8 mouse cellular contexts compared by ENCODE assay signal in genomic region chr19:5845319-5846135, GRCm38 (mm10). TPM values are rescaled to one million over a fixed set of nuclear protein-coding genes. Genes with fewer than 3 reads are reported as not detected.
DNase-seq lines count a peak whose midpoint lies in the region; ATAC-seq lines count a peak whose summit lies in the region.

No protein-coding gene starts in this region.

- peak overlapping the region; percentile 72 for H3K4me2 ChIP-seq in intestine, embryonic 14.5 days (ENCODE audit: low read length)

- H3K27me3 ChIP-seq in intestine, embryonic 14.5 days (replicated peaks; ENCODE audit: control insufficient read depth, insufficient read depth, low read length): no peaks in the 10 kb centered on the region

- no peaks in the 10 kb centered on the region for H3K36me3 ChIP-seq in intestine, embryonic 14.5 days (ENCODE audit: control insufficient read depth, insufficient read depth, low read length)

- peak overlapping the region; percentile 98 for H3K27ac ChIP-seq in intestine, embryonic 14.5 days (ENCODE audit: low read depth)

- H3K9ac ChIP-seq in intestine, embryonic 14.5 days (ENCODE audit: low read length): peak overlapping the region; percentile 56

- intact Hi-C loops in gastrocnemius, postnatal 14 days (cut with DNase I; ENCODE audit: low total_unique reads): loop anchor here (2.0 kb wide), 1 partner anchor 45 kb away; no protein-coding TSS in a partner anchor
- intact Hi-C loops in left cerebral cortex, postnatal 14 days (cut with DNase I): loop anchor here (1.0 kb wide), 1 partner anchor 42 kb away; no protein-coding TSS in a partner anchor

- ATAC-seq in common myeloid progenitor, adult 5-6 weeks (replicated peaks; ENCODE audit: low read depth, poor library complexity, severe bottlenecking): peak; percentile 28
- ATAC-seq in intestine, embryonic 14.5 days (replicated peaks; ENCODE audit: low FRiP score, low TSS enrichment, low read depth): peak; percentile 49

- no peaks in the 10 kb centered on the region for H3K9me3 ChIP-seq in intestine, embryonic 14.5 days (ENCODE audit: control insufficient read depth, low read length)

- 6% methylated on average over 45 of the region's 45 CpGs for WGBS in intestine, embryonic 14.5 days

- peak overlapping the region; percentile 36 for H3K4me3 ChIP-seq in intestine, embryonic 14.5 days (ENCODE audit: low read depth, low read length)

- peak; percentile 98 for DNase-seq in ZHBTc4 (ENCODE audit: low read depth, low spot score)
- DNase-seq in gastrocnemius, postnatal 14 days: peak; percentile 98
- DNase-seq in intestine, embryonic 14.5 days (ENCODE audit: low spot score): peak; percentile 98
- DNase-seq in left cerebral cortex, postnatal 14 days (ENCODE audit: low spot score in 2 of 2): peak; percentile 94
- DNase-seq in mesoderm, embryonic 11.5 days (ENCODE audit: low read depth, low spot score): peak; percentile 96
- peak; percentile 71 to 85 for DNase-seq in right cerebral cortex, postnatal 36 days (ENCODE audit: low spot score in 2 of 2)
- peak; percentile 96 for DNase-seq in yolk sac, embryonic 10.5 days (ENCODE audit: low spot score)

- H3K4me1 ChIP-seq in intestine, embryonic 14.5 days (replicated peaks; ENCODE audit: control insufficient read depth, insufficient read depth, low read length): peaks cover 62% of the 10 kb centered on the region

RNA-seq across cellular contexts. Expression of gene Frmd8, which starts 29.5 kb away (rescaled TPM):
- total RNA-seq in common myeloid progenitor, adult 5-6 weeks (2017): 21.1 and 26.8 TPM in 2 replicates
- total RNA-seq in gastrocnemius, postnatal 14 days (2021): 1 to 10 TPM; 7.1 to 7.7 TPM
- polyA plus RNA-seq in intestine, embryonic 14.5 days (2014; fragmentation: Nextera tagmentation; extraction: Ambion mirVana): 18.2 and 18.9 TPM in 2 replicates
- total RNA-seq in left cerebral cortex, postnatal 14 days (2021): 10 to 100 TPM; 11.1 to 12.1 TPM

RNA-seq across cellular contexts. Expression of gene Slc25a45, which starts 32.1 kb away (rescaled TPM):
- 34.0 and 41.0 TPM in 2 replicates for total RNA-seq in common myeloid progenitor, adult 5-6 weeks (2017)
- 1 to 10 TPM; 2.1 to 2.3 TPM for total RNA-seq in gastrocnemius, postnatal 14 days (2021)
- 2.1 and 2.5 TPM in 2 replicates for polyA plus RNA-seq in intestine, embryonic 14.5 days (2014; fragmentation: Nextera tagmentation; extraction: Ambion mirVana)
- 1 to 10 TPM; 2.8 to 3.0 TPM for total RNA-seq in left cerebral cortex, postnatal 14 days (2021)

RNA-seq across cellular contexts. Expression of gene Tigd3, which starts 48.4 kb away (rescaled TPM):
- total RNA-seq in common myeloid progenitor, adult 5-6 weeks (2017): 0.34 and 2.8 TPM in 2 replicates
- under 1 TPM; 0.42 to 0.66 TPM for total RNA-seq in gastrocnemius, postnatal 14 days (2021)
- 2.0 and 2.1 TPM in 2 replicates for polyA plus RNA-seq in intestine, embryonic 14.5 days (2014; fragmentation: Nextera tagmentation; extraction: Ambion mirVana)
- 1 to 10 TPM; 5.6 to 5.9 TPM for total RNA-seq in left cerebral cortex, postnatal 14 days (2021)

Comparison
In these comparisons a context has a peak if more than half of its experiments do, and no peak if none do; other contexts are left out.
1. Peak in every context shown above with its lines: DNase-seq, ATAC-seq, H3K4me3 ChIP-seq and H3K27ac ChIP-seq.